Mouse (Mus musculus) heart, embryonic 13.5 days (tissue): ENCODE measurements around the gene Itprid1. TPM values are rescaled to one million over a fixed set of nuclear protein-coding genes. Genes with fewer than 3 reads are reported as not detected.

Source experiments
- ATAC-seq: fragments of 200-750 bp; cut with Nextera tagmentation; 2 replicates; pipeline ENCODE4 v1.8.0; 2017; ENCODE audit warnings: moderate TSS enrichment; ENCODE audit not compliant: insufficient number of reproducible peaks, low FRiP score, low TSS enrichment; ENCODE audit errors: extremely low read depth
- H3K27ac ChIP-seq: fragments of 300-500 bp; sonication (generic); replicated peaks from 2 replicates; pipeline ENCODE4 v1.5.1; 2015; ENCODE audit warnings: moderate library complexity, mild to moderate bottlenecking, inconsistent platforms
- H3K27me3 ChIP-seq: fragments of 300-500 bp; sonication (generic); replicated peaks from 2 replicates; pipeline ENCODE4 v1.6.1; 2015; ENCODE audit warnings: mild to moderate bottlenecking, inconsistent platforms
- H3K36me3 ChIP-seq: fragments of 300-500 bp; sonication (generic); 2 replicates; pipeline ENCODE4 v1.6.1; 2015; ENCODE audit warnings: mild to moderate bottlenecking, inconsistent platforms
- H3K4me1 ChIP-seq: fragments of 300-500 bp; sonication (generic); 2 replicates; pipeline ENCODE4 v1.6.1; 2015; ENCODE audit warnings: inconsistent platforms
- H3K4me2 ChIP-seq: fragments of 300-500 bp; sonication (generic); 2 replicates; pipeline ENCODE4 v1.6.1; 2015; ENCODE audit warnings: inconsistent platforms, mild to moderate bottlenecking, moderate library complexity
- H3K4me3 ChIP-seq: fragments of 300-500 bp; sonication (generic); 2 replicates; pipeline ENCODE4 v1.5.1; 2015; ENCODE audit warnings: moderate library complexity, mild to moderate bottlenecking, inconsistent platforms
- H3K9ac ChIP-seq: fragments of 300-500 bp; sonication (generic); 2 replicates; pipeline ENCODE4 v1.6.1; 2015; ENCODE audit warnings: inconsistent platforms, mild to moderate bottlenecking, moderate library complexity
- H3K9me3 ChIP-seq: fragments of 300-500 bp; sonication (generic); 2 replicates; pipeline ENCODE4 v1.6.1; 2016; ENCODE audit warnings: inconsistent platforms
- WGBS: fragments of 180-500 bp; shearing (Covaris S2); methylation state at CpG from one replicate; pipeline ENCODE4 v1.1.7; 2015; ENCODE audit warnings: mixed read lengths; 5-methylcytosine and 5-hydroxymethylcytosine counted together
- polyA plus RNA-seq: library from polyadenylated mRNA; unstranded; fragments of >200 nt; fragmentation: Nextera tagmentation; extraction: Ambion mirVana; gene quantifications from 2 replicates; pipeline ENCODE4 v1.2.1, GENCODE M21; 2015

The Itprid1 gene
- polyA plus RNA-seq, 1 experiment from 2014 or later, result not detected

GRCm38 (mm10) chr6:56017291-56017994, 180.7 kb downstream of the Itprid1 start, which contains the start of gene Ppp1r17:
Ppp1r17 (plus strand) TSS chr6:56017497.
- peaks cover 30% of the 10 kb centered on the region for H3K4me1 ChIP-seq
- no peaks in the 10 kb centered on the region for H3K36me3 ChIP-seq
- ATAC-seq, result no peak
- peak within 1 kb of the TSS; percentile 46 for H3K4me2 ChIP-seq
- H3K27ac ChIP-seq, result no peak within 1 kb of the TSS
- 0 out of 2 replicates have a peak within 1 kb of the TSS, but pooled peaks have one; percentile 24 for H3K9ac ChIP-seq
- peak within 1 kb of the TSS; percentile 20 for H3K4me3 ChIP-seq
- 0 out of 2 replicates have a peak, but pooled peaks cover 5% of the 10 kb centered on the region for H3K27me3 ChIP-seq
- WGBS, result 46% methylated on average over 16 of the region's 16 CpGs
- no peaks in the 10 kb centered on the region for H3K9me3 ChIP-seq

GRCm38 (mm10) chr6:56019632-56020031, 182.9 kb downstream of the Itprid1 start:
- H3K4me3 ChIP-seq, result no peak overlapping the region
- H3K27me3 ChIP-seq, result 0 out of 2 replicates have a peak, but pooled peaks cover 5% of the 10 kb centered on the region
- 8% methylated on average over 2 of the region's 2 CpGs for WGBS
- H3K4me1 ChIP-seq, result peaks cover 30% of the 10 kb centered on the region
- H3K9ac ChIP-seq, result no peak overlapping the region
- ATAC-seq, result peak; percentile 42; the same call in 1 of the 2 replicates
- no peaks in the 10 kb centered on the region for H3K36me3 ChIP-seq
- H3K4me2 ChIP-seq, result no peak overlapping the region
- H3K9me3 ChIP-seq, result no peaks in the 10 kb centered on the region
- H3K27ac ChIP-seq, result no peak overlapping the region

- H3K4me2 ChIP-seq, result no peak overlapping the region
- H3K36me3 ChIP-seq, result no peaks in the 10 kb centered on the region
- H3K4me3 ChIP-seq, result no peak overlapping the region
- H3K27me3 ChIP-seq, result no peaks in the 10 kb centered on the region
- peaks cover 3% of the 10 kb centered on the region; the same call in 1 of the 2 replicates for H3K4me1 ChIP-seq
- H3K9me3 ChIP-seq, result no peaks in the 10 kb centered on the region
- H3K9ac ChIP-seq, result no peak overlapping the region
- H3K27ac ChIP-seq, result no peak overlapping the region
- WGBS, result 56% methylated on average over 2 of the region's 2 CpGs
- ATAC-seq, result no peak
Observed at GRCm38 (mm10) chr6:56025533-56025932, 188.8 kb downstream of the Itprid1 start.

- no peak overlapping the region for H3K9ac ChIP-seq
- H3K4me2 ChIP-seq, result no peak overlapping the region
- no peak overlapping the region for H3K4me3 ChIP-seq
- H3K4me1 ChIP-seq, result peaks cover 6% of the 10 kb centered on the region; the same call in 1 of the 2 replicates
- no peak for ATAC-seq
- 57% methylated on average over 6 of the region's 6 CpGs for WGBS
- no peak overlapping the region for H3K27ac ChIP-seq
- H3K9me3 ChIP-seq, result no peaks in the 10 kb centered on the region
- no peaks in the 10 kb centered on the region for H3K36me3 ChIP-seq
- H3K27me3 ChIP-seq, result no peaks in the 10 kb centered on the region
Observed at GRCm38 (mm10) chr6:56027318-56027717, 190.6 kb downstream of the Itprid1 start.

- Histone ChIP-seq H3K9ac (no peak overlapping the region), H3K4me3 (no peak overlapping the region), H3K36me3 (no peaks in the 10 kb centered on the region), H3K4me1 (peaks cover 6% of the 10 kb centered on the region; the same call in 1 of the 2 replicates), H3K27me3 (no peaks in the 10 kb centered on the region), H3K27ac (no peak overlapping the region), H3K4me2 (no peak overlapping the region), H3K9me3 (no peaks in the 10 kb centered on the region)
- WGBS, result 81% methylated on average over 5 of the region's 5 CpGs
- no peak for ATAC-seq
Observed at GRCm38 (mm10) chr6:56027966-56028365, 191.3 kb downstream of the Itprid1 start.

Other genes with a start within 250 kb of the Itprid1 start
- gene Neurod6, start 155.6 kb upstream of the Itprid1 start, polyA plus RNA-seq, result 0.13 and 0.19 TPM in 2 replicates
- 7.6 and 7.9 TPM in 2 replicates for gene Ppp1r17, start 180.6 kb downstream of the Itprid1 start, polyA plus RNA-seq